Mouse (Mus musculus) granulocyte monocyte progenitor cell, adult 5-6 weeks (primary cell): ENCODE measurements around the gene Yju2. TPM values are rescaled to one million over a fixed set of nuclear protein-coding genes. Genes with fewer than 3 reads are reported as not detected.

Source experiments
- ATAC-seq: replicated peaks from 2 replicates; pipeline ENCODE4 v1.8.0; 2016; ENCODE audit warnings: mild to moderate bottlenecking, moderate TSS enrichment, inconsistent platforms; ENCODE audit not compliant: poor library complexity, severe bottlenecking
- total RNA-seq, 2 experiments: library from RNA; stranded (forward) in 1 of 2; stranded (reverse) in 1 of 2; fragments of 200-712, 200-1000 nt in 1 of 2; fragments of >200 nt in 1 of 2; fragmentation: Nextera tagmentation in 1 of 2; gene quantifications; 2 replicates each; pipeline ENCODE4 v1.2.3; 2014 to 2017

The Yju2 gene
- total RNA-seq, 2 experiments from 2014 or later: 15.4 to 30.9 TPM

DNA sequence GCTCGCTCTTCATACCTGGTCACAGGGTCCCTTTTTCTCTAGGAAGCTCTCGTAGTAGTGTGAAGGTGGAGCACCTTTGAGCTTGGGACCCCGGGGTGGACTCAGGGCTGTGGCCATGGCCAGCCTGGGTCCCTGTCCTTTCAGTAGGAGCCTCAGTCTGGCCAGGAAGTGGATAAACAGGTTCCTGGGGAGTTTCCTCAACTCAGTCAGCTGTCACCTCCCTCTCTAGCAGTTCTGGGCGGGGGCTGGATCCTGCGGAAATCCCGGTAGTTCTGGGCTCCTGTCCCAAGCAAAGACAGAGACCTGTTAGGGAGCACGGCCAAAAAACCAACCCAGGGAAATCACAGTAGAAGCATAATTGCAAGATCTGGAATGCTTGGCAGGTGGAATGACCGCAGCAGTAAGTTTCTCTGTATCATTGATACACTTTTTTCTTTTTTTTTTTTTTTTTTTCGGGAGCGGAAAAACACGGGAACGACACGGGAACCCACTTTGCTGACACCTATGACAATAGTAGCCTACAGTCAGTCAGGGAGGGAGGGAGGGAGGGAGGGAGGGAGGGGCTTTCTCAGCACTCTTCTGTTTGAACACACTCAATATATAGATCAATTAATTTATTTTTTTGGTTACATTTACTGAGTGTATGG is 46.6 kb downstream of the Yju2 start, which contains the start of the genes Stap2 and Mpnd:
Gene Stap2 (minus strand): TSS at position 170 of the 647 bp plus-strand sequence.
Gene Mpnd (plus strand): TSS at position 297 of the 647 bp plus-strand sequence.
- ATAC-seq: no peak

DNA sequence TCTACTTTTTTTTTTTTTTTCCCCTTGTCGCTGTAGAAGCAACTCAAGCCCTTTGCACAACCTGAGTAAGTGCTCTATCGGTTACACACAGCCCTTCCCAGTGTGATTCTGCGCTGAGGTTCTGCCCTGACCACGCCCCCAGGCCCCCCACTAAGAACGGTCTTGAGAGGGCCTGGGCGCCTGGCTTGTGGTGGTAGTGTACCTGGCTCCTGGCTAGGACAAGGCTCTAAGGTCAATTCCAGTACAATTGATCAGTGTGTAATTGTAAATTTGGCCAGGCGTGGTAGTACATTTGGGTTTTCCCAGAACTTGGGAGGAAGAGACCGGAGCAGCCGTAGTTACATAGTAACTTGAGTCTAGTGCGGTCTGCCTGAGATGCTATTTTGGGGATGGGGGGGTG is 48.1 kb downstream of the Yju2 start:
- ATAC-seq: no peak

DNA sequence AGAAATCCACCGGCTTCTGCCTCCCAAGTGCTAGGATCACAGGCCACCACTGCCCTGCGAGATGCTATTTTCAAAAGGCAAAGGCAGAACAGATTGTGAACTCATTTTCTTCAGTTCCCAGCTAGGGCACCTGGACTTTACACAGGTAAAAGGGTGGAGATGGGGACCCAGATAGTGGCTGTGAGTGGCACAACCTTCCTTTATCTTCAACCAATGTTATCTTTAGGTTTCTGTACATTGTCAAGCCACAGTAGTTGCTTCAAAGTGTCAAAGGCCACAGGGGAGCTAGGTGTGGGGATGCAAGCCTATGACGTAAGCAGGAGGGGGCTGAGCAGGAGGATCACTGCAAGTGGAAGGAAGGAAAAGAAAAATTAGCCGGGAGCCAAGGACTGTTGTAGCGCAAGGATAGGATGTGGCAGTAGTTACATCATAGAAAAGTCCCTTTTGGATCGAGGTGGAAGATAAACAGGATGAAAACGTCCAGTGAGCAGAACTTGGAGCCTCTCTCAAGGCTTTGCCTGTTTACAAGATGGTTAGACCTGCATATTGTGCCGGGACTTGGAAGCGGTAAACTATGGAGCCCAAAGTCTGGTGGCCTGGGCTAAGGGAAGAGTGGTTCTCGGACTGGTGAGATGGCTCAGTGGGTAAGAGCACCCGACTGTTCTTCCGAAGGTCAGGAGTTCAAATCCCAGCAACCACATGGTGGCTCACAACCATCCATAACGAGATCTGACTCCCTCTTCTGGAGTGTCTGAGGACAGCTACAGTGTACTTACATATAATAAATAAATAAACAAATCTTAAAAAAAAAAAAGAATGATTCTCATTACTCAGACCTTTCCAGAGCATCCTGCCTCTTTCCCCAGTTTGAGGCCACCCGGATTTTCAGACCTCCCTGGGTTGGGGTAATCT is 48.8 kb downstream of the Yju2 start:
- no peak for ATAC-seq

DNA sequence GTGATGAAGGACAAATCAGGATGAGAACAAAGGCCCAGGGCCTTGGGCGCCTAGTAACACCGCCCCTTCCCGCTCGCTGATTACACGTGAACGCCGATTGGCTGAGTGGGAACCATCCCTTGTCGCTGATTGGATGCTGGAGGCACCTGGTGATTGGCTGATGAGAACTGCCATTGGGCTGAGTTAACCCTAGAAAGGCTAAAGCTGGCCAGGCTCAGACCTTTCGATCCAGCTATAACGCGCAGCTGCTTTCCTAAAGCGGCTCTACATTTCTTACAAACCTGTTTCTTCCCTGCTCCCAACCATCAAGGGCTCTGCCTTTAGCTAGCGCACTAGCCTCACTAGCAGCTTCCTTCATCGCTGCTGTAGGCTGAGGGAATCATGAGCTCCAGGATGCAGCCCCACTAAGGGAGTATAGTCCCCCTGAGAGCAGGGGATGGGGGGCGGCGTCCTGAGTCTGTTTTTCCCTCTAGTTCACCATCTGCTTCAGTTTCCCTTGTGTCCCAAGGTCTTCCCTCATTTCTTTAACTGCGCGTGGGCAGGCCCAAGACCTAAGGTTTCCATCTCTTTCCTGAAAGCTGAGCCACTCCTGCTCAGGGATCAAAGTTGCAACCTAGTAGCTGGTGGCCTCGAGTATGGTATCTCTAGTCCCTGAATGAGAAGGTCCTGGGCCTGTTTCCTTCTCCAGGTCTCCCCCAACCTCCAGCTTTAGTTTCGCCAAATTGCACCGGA is 49.6 kb downstream of the Yju2 start:
- ATAC-seq: peak; percentile 77

DNA sequence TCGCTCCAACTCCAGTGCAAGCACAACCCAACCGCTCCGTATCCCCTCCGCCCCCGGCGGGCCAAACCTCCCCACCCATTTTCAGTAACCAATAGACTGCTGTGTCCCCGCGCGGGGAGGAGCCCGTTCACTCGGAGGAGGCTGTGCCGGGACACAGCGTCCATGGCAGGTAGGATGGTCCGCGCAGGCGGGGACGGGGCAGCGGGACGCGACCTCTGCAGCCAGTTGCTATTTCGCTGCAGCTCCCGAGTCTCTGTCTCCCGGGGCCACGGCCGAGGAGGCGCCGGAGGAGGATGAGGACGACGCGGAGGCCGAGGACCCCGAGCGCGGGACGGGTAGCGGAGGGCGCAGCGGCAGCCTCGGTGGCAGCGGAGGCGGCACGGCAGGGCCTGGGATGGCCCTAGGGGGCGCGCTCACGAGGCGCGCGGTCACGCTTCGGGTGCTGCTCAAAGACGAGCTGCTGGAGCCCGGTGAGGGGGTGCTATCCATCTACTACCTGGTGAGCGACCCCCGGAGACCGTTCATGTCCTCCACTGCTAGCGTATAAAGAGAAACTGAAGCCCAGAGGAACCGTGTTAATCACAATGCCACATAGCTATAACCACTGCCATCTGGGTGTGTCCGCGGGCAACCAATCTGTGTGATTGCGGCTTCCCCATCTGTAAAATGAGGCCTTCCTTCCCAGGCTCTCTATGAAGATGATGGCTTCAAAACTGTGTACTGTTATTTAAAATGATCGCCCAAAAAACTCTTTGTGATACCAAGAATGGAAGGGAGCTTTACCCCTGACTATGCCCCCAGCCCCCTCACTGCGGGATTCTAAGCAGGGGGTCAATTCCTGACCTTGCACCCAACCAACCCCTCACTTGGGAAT is 50.4 kb downstream of the Yju2 start:
- peak; percentile 80 for ATAC-seq

DNA sequence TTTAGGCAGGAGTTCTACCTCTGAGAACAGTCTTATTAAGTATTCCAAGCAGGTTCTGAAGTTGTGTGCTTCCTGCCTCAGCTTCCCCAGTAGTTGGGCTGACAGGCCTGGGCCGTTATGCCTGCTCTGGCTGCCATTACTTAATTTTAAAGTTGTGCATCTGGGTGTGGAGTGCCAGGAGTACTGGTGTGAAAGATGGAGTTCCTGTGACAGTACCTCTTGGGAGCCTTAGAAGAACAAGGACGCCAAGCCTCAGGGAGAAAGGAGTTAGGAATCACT is 51.0 kb downstream of the Yju2 start:
- ATAC-seq: no peak

DNA sequence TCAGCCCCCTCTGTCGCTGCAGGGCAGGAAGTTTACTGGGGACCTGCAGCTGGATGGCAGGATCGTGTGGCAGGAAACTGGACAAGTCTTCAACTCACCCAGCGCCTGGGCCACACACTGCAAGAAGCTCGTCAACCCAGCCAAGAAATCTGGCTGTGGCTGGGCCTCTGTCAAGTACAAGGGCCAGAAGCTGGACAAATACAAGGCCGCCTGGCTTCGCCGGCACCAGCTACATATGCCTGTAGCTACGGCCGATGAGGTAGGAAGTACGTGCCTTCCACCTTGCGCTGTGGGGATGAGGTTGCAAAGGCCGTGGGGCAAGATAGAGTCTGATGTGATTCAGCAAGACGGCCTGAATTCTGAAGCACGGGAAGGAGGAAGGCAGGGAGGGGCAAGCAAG is 51.4 kb downstream of the Yju2 start:
- ATAC-seq: no peak

DNA sequence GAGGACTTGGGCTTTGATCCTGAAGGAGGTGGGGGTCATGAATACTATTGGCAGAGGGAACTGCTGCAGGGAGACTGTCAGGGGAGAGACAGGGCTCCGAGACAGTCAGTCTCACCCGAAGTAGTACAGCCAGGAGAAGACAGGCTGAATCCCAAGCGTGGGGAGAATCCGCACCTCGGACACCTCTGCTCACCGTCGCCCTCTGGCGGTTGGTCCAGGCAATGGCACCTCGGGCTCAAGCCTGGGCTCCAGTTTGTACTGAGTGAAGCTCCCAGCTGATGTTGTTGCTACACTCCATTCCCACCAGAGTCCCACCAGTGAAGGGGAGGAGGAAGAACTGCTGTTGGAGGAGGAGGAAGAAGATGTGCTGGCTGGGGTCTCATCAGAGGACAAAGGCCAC is 51.8 kb downstream of the Yju2 start:
- peak; percentile 36 for ATAC-seq

DNA sequence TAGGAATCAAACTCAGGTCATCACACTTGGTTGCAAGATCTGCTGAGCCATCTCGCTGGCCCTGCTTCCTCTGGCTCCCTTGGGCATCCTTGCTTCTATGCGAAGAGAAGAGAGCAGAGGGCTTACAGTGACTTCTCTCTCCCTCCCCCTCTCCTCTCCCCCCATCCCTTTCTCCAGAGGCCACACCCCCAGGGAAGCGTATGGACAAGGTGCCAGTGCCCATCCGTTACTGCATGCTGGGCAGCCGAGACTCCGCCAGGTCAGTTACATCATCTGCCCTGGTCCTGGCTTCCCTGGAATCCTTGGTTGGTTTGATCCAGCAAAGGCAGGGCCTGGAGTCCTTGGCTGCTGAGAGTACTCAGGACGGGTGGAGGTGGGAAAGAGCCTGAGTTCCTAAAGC is 52.5 kb downstream of the Yju2 start:
- ATAC-seq: no peak

DNA sequence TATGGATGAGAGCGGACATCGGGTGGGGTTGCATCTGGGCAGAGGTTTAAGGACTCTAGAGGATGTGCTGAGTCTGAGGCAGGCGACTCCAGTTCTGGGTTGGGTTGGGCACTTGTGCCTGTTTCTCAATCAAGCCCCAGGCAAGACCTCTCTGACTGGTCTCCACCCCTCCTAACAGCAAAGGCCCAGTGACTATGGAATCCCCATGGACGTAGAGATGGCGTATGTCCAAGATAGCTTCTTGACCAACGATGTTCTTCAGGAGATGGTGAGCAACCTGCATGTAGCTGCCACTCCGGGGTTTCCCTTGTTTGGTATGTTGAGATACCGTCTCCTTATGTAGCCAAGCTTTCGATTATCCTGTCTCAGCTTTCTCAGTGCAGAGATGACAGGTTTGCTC is 56.4 kb downstream of the Yju2 start:
- no peak for ATAC-seq

DNA sequence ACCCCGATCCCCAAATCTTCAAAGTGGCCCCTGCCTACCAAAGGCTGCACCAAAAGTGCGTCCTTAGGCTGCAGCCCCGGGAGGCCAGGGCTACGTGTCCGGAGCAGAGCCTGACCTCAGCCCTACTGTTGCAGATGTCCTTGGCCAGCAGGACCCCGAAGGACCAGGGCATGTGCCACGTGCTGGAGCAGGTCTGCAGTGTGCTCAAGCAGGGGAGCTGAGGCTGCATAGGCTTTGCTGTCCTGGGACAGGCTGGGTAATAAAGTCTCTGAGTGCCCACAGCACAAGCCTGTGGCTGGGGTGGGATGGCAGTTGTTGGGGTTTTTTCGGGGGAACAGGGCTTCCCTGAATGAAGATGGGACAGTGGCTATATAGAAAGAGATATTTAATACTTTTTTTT is 57.5 kb downstream of the Yju2 start:
- no peak for ATAC-seq

DNA sequence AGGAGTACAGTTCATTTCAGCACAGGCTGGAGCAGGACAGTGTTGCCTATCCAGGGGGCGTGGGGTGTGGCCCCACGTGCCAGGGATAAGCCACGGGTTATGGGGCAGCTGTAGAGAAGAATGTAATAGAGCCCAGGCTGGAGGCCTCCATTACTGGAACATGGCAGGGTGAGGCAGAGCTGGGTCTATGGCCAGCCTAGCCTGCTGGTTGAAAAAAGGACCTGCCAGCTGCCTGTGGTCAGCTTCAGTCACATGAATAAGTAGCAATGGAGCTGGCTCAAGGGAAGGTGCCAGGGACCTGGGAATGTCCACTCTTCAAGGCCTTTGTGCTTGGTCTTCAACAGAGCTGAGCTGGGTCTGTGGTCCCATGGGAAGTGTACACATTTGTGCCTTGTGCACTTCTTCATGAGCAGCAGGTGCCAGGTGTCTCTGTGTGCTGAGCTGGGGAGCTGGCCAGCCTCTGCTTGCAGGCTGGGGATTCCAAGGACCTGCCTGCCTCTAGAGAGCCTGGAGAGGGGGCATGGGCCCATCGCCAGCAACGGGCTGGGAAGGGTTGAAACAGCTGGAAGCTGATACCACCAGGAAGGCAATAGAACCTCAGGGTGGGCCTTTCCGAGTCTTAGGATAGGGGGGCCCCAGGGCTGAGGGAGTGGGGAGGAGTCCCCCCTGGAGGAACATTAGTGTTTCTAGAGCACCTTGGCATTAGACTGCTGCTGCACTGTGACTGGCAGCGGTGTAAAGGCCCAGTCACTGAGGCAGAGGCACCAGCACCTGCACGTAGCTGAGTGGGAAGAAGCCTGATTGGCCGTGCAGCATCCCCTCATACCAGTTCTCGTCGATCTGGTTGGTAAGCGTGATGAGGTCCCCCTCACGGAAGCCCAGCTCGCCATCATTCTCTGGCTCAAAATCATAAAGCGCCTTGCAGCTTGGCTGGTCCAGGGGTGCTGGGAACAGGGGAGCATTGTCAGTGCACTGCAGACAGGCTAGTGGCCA is 58.2 kb downstream of the Yju2 start:
- ATAC-seq: no peak

DNA sequence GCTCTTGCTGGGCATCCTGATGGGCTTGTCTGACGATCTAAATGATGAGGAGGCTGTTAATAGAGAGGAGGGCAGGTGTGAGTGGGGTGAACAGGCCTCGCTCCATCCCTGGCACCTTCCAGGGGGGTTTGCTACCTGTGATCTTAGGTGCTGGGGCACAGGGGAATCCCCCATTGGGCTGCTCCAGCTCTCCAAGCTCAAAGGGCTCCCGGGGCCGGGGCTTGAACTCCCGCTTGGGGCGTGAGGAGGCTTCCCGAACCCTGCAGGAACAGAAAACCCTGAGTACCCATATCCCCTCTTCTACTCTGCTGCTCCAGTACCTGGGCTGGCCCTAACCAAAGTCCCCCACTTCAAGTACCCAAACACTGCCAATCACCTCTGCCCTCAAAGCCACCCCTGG is 58.9 kb downstream of the Yju2 start:
- no peak for ATAC-seq

Other genes starting within 250 kb of the Yju2 start
- 24.6 and 32.1 TPM in 2 replicates for gene Pot1b, start 246.5 kb upstream of the Yju2 start, total RNA-seq (2014; fragmentation: Nextera tagmentation)
- gene Pot1b, start 246.5 kb upstream of the Yju2 start, total RNA-seq (2017): 20.7 and 35.2 TPM in 2 replicates
- not detected in 2 replicates for gene Adgre4, start 209.1 kb upstream of the Yju2 start, total RNA-seq (2014; fragmentation: Nextera tagmentation)
- 0.10 and 0.69 TPM in 2 replicates for gene Adgre4, start 209.1 kb upstream of the Yju2 start, total RNA-seq (2017)
- 11.4 and 11.6 TPM in 2 replicates for gene Zfp119a, start 80.2 kb upstream of the Yju2 start, total RNA-seq (2014; fragmentation: Nextera tagmentation)
- 3.5 and 5.8 TPM in 2 replicates for gene Zfp119a, start 80.2 kb upstream of the Yju2 start, total RNA-seq (2017)
- 11.0 and 15.7 TPM in 2 replicates for gene Zfp959, start 67.0 kb upstream of the Yju2 start, total RNA-seq (2014; fragmentation: Nextera tagmentation)
- 13.2 and 15.8 TPM in 2 replicates for gene Zfp959, start 67.0 kb upstream of the Yju2 start, total RNA-seq (2017)
- 2.1 and 5.4 TPM in 2 replicates for gene Zfp119b, start 9.6 kb upstream of the Yju2 start, total RNA-seq (2014; fragmentation: Nextera tagmentation)
- gene Zfp119b, start 9.6 kb upstream of the Yju2 start, total RNA-seq (2017): 4.8 and 6.8 TPM in 2 replicates
- 16.8 and 36.8 TPM in 2 replicates for gene Ebi3, start 6.5 kb upstream of the Yju2 start, total RNA-seq (2014; fragmentation: Nextera tagmentation)
- 10.9 and 12.6 TPM in 2 replicates for gene Ebi3, start 6.5 kb upstream of the Yju2 start, total RNA-seq (2017)
- 1.6 TPM in 1 of 2 replicates, not detected in the other for gene Shd, start 11.4 kb downstream of the Yju2 start, total RNA-seq (2014; fragmentation: Nextera tagmentation)
- not detected in 2 replicates for gene Shd, start 11.4 kb downstream of the Yju2 start, total RNA-seq (2017)
- gene Fsd1, start 27.4 kb downstream of the Yju2 start, total RNA-seq (2014; fragmentation: Nextera tagmentation): not detected in 2 replicates
- not detected in 2 replicates for gene Fsd1, start 27.4 kb downstream of the Yju2 start, total RNA-seq (2017)
- not detected in 2 replicates for gene Stap2, start 46.5 kb downstream of the Yju2 start, total RNA-seq (2014; fragmentation: Nextera tagmentation)
- gene Stap2, start 46.5 kb downstream of the Yju2 start, total RNA-seq (2017): 0.36 TPM in 1 of 2 replicates, not detected in the other
- gene Mpnd, start 46.6 kb downstream of the Yju2 start, total RNA-seq (2014; fragmentation: Nextera tagmentation): 22.0 and 30.8 TPM in 2 replicates
- gene Mpnd, start 46.6 kb downstream of the Yju2 start, total RNA-seq (2017): 45.8 and 62.2 TPM in 2 replicates
- 23.8 and 29.4 TPM in 2 replicates for gene Sh3gl1, start 77.5 kb downstream of the Yju2 start, total RNA-seq (2014; fragmentation: Nextera tagmentation)
- 23.0 and 25.3 TPM in 2 replicates for gene Sh3gl1, start 77.5 kb downstream of the Yju2 start, total RNA-seq (2017)
- 36.0 and 39.4 TPM in 2 replicates for gene Chaf1a, start 81.3 kb downstream of the Yju2 start, total RNA-seq (2014; fragmentation: Nextera tagmentation)
- gene Chaf1a, start 81.3 kb downstream of the Yju2 start, total RNA-seq (2017): 32.1 and 36.0 TPM in 2 replicates
- 15.2 and 21.3 TPM in 2 replicates for gene Ubxn6, start 115.9 kb downstream of the Yju2 start, total RNA-seq (2014; fragmentation: Nextera tagmentation)
- gene Ubxn6, start 115.9 kb downstream of the Yju2 start, total RNA-seq (2017): 26.1 and 26.7 TPM in 2 replicates
- gene Hdgfl2, start 120.5 kb downstream of the Yju2 start, total RNA-seq (2014; fragmentation: Nextera tagmentation): 70.7 and 83.3 TPM in 2 replicates
- 65.1 and 77.6 TPM in 2 replicates for gene Hdgfl2, start 120.5 kb downstream of the Yju2 start, total RNA-seq (2017)
- gene Plin4, start 150.7 kb downstream of the Yju2 start, total RNA-seq (2014; fragmentation: Nextera tagmentation): not detected in 2 replicates
- gene Plin4, start 150.7 kb downstream of the Yju2 start, total RNA-seq (2017): not detected in 2 replicates
- not detected in 2 replicates for gene Plin5, start 158.5 kb downstream of the Yju2 start, total RNA-seq (2014; fragmentation: Nextera tagmentation)
- 0.09 TPM in 1 of 2 replicates, not detected in the other for gene Plin5, start 158.5 kb downstream of the Yju2 start, total RNA-seq (2017)
- gene Lrg1, start 162.9 kb downstream of the Yju2 start, total RNA-seq (2014; fragmentation: Nextera tagmentation): 0.45 and 0.96 TPM in 2 replicates
- 0.69 and 2.6 TPM in 2 replicates for gene Lrg1, start 162.9 kb downstream of the Yju2 start, total RNA-seq (2017)
- 4.3 and 5.1 TPM in 2 replicates for gene Sema6b, start 181.2 kb downstream of the Yju2 start, total RNA-seq (2014; fragmentation: Nextera tagmentation)
- gene Sema6b, start 181.2 kb downstream of the Yju2 start, total RNA-seq (2017): 6.0 and 7.7 TPM in 2 replicates
- 1.0 and 1.1 TPM in 2 replicates for gene Tnfaip8l1, start 203.4 kb downstream of the Yju2 start, total RNA-seq (2014; fragmentation: Nextera tagmentation)
- 2.0 and 2.7 TPM in 2 replicates for gene Tnfaip8l1, start 203.4 kb downstream of the Yju2 start, total RNA-seq (2017)
- 62.2 and 62.6 TPM in 2 replicates for gene Mydgf, start 224.8 kb downstream of the Yju2 start, total RNA-seq (2014; fragmentation: Nextera tagmentation)
- gene Mydgf, start 224.8 kb downstream of the Yju2 start, total RNA-seq (2017): 51.1 and 54.4 TPM in 2 replicates